Mouse (Mus musculus) brain, adult 2 months (tissue): ENCODE data around the gene Acad12.
"Not testable (repeated sequence)": the region's sequence is repeated elsewhere in the genome, so short reads cannot be mapped to it uniquely, and the experiment has no call there.

Experiments used
- DNase-seq: peaks from one replicate; pipeline ENCODE4 v3.0.0; 2011; ENCODE audit warnings: low read depth, low spot score

The Acad12 gene

GRCm38 (mm10) chr5:121618592-121619513 lies at the start of gene Acad12:
Gene Acad12 (minus strand): TSS chr5:121618938.
- DNase-seq = peak; percentile 94

- DNase-seq = no peak
Observed at GRCm38 (mm10) chr5:121668411-121668810, 49.7 kb upstream of the Acad12 start.

GRCm38 (mm10) chr5:121667067-121667466 lies 48.3 kb upstream of the Acad12 start:
- no peak for DNase-seq

- DNase-seq = no peak
Observed at GRCm38 (mm10) chr5:121664971-121665370, 46.2 kb upstream of the Acad12 start.

GRCm38 (mm10) chr5:121664078-121664477 lies 45.3 kb upstream of the Acad12 start:
- peak; percentile 30 for DNase-seq

GRCm38 (mm10) chr5:121663456-121663855 lies 44.7 kb upstream of the Acad12 start:
- DNase-seq = no peak

GRCm38 (mm10) chr5:121661494-121661893 lies 42.8 kb upstream of the Acad12 start:
- DNase-seq = no peak

- DNase-seq = peak; percentile 40
Observed at GRCm38 (mm10) chr5:121660897-121661254, 42.1 kb upstream of the Acad12 start.

GRCm38 (mm10) chr5:121660059-121660896 lies 41.5 kb upstream of the Acad12 start, which contains the start of the genes Acad10 and Brap:
Gene Acad10 (minus strand): TSS chr5:121660514.
Gene Brap (plus strand): TSS chr5:121660563.
- DNase-seq = peak; percentile 96

GRCm38 (mm10) chr5:121657656-121658055 lies 38.9 kb upstream of the Acad12 start:
- not testable (repeated sequence) for DNase-seq

- DNase-seq = not testable (repeated sequence)
Observed at GRCm38 (mm10) chr5:121656866-121657265, 38.1 kb upstream of the Acad12 start.

GRCm38 (mm10) chr5:121654526-121654925 lies 35.8 kb upstream of the Acad12 start:
- no peak for DNase-seq

GRCm38 (mm10) chr5:121649134-121649533 lies 30.4 kb upstream of the Acad12 start:
- no peak for DNase-seq

- DNase-seq = no peak
Observed at GRCm38 (mm10) chr5:121639601-121640000, 20.9 kb upstream of the Acad12 start.

- DNase-seq = no peak
Observed at GRCm38 (mm10) chr5:121637296-121637695, 18.6 kb upstream of the Acad12 start.

GRCm38 (mm10) chr5:121634668-121635067 lies 15.9 kb upstream of the Acad12 start:
- DNase-seq = no peak

- DNase-seq = no peak
Observed at GRCm38 (mm10) chr5:121632804-121633203, 14.1 kb upstream of the Acad12 start.

- DNase-seq = not testable (repeated sequence)
Observed at GRCm38 (mm10) chr5:121631106-121631647, 12.4 kb upstream of the Acad12 start.

- DNase-seq = peak; percentile 78
Observed at GRCm38 (mm10) chr5:121627871-121628270, 9.1 kb upstream of the Acad12 start.

- peak; percentile 32 for DNase-seq
Observed at GRCm38 (mm10) chr5:121623241-121623640, 4.5 kb upstream of the Acad12 start.

GRCm38 (mm10) chr5:121621102-121621501 lies 2.4 kb upstream of the Acad12 start:
- DNase-seq = no peak

- not testable (repeated sequence) for DNase-seq
Observed at GRCm38 (mm10) chr5:121614921-121615320, 3.8 kb downstream of the Acad12 start.
